Mouse (Mus musculus): ENCODE measurements around the gene Nup50.

The Nup50 gene

GRCm38 (mm10) chr15:84922884-84923507 lies at the start of gene Nup50:
Nup50 (plus strand) TSS chr15:84923411.
- peak; percentile 99 for DNase-seq

- no peak for DNase-seq
These were observed 49.3 kb upstream of the Nup50 start for GRCm38 (mm10) chr15:84873867-84874266.

- no peak for DNase-seq
These were observed 46.0 kb upstream of the Nup50 start for GRCm38 (mm10) chr15:84877029-84877815.

GRCm38 (mm10) chr15:84888066-84888465 lies 35.1 kb upstream of the Nup50 start:
- no peak for DNase-seq

- no peak for DNase-seq
These were observed 32.0 kb upstream of the Nup50 start for GRCm38 (mm10) chr15:84891246-84891645.

GRCm38 (mm10) chr15:84891658-84892057 lies 31.6 kb upstream of the Nup50 start:
- DNase-seq, result peak; percentile 54

GRCm38 (mm10) chr15:84896216-84896615 lies 27.0 kb upstream of the Nup50 start:
- peak; percentile 7 for DNase-seq

- DNase-seq, result no peak
These were observed 26.5 kb upstream of the Nup50 start for GRCm38 (mm10) chr15:84896664-84897063.

- no peak for DNase-seq
These were observed 25.1 kb upstream of the Nup50 start for GRCm38 (mm10) chr15:84898077-84898476.

GRCm38 (mm10) chr15:84903843-84904385 lies 19.3 kb upstream of the Nup50 start:
- no peak for DNase-seq

GRCm38 (mm10) chr15:84913201-84913600 lies 10.0 kb upstream of the Nup50 start:
- DNase-seq, result no peak

GRCm38 (mm10) chr15:84919938-84920337 lies 3.3 kb upstream of the Nup50 start, which contains the start of gene Gm29666:
Gm29666 (minus strand) TSS chr15:84920038.
- no peak for DNase-seq

- DNase-seq, result no peak
These were observed 434 bp downstream of the Nup50 start for GRCm38 (mm10) chr15:84923508-84924181.

GRCm38 (mm10) chr15:84924781-84925315 lies 1.6 kb downstream of the Nup50 start:
- DNase-seq, result peak; percentile 12

- peak; percentile 22 for DNase-seq
These were observed 2.3 kb downstream of the Nup50 start for GRCm38 (mm10) chr15:84925495-84926018.

- DNase-seq, result no peak
These were observed 9.1 kb downstream of the Nup50 start for GRCm38 (mm10) chr15:84932351-84932750.

- DNase-seq, result no peak
These were observed 11.7 kb downstream of the Nup50 start for GRCm38 (mm10) chr15:84934901-84935300.

- DNase-seq, result no peak
These were observed 16.9 kb downstream of the Nup50 start for GRCm38 (mm10) chr15:84940102-84940501.

- DNase-seq, result no peak
These were observed 19.6 kb downstream of the Nup50 start for GRCm38 (mm10) chr15:84942647-84943285.

- DNase-seq, result no peak
These were observed 21.1 kb downstream of the Nup50 start for GRCm38 (mm10) chr15:84944319-84944718.

GRCm38 (mm10) chr15:84948990-84949389 lies 25.8 kb downstream of the Nup50 start:
- DNase-seq, result no peak

GRCm38 (mm10) chr15:84950053-84950452 lies 26.8 kb downstream of the Nup50 start:
- no peak for DNase-seq

Data from thymus, postnatal 4 days (tissue).